Mouse (Mus musculus) left cerebral cortex, adult 2 months (tissue): ENCODE data around the gene Gm9789. TPM values are rescaled to one million over a fixed set of nuclear protein-coding genes. Genes with fewer than 3 reads are reported as not detected.
"Not testable (repeated sequence)": the region's sequence is repeated elsewhere in the genome, so short reads cannot be mapped to it uniquely, and the experiment has no call there.

Source experiments
- DNase-seq, 2 experiments: peaks; one replicate each; pipeline ENCODE4 v3.0.0; 2021 to 2022; ENCODE audit warnings: low spot score in 2 of 2, mixed read lengths in 1 of 2; ENCODE audit errors: extremely low spot score in 1 of 2
- H3K27ac ChIP-seq: fragments of 200-600 bp; 2 replicates; pipeline ENCODE4 v1.8.1; 2022
- H3K4me3 ChIP-seq: fragments of 200-600 bp; 2 replicates; pipeline ENCODE4 v1.8.1; 2022
- CTCF ChIP-seq: fragments of 200-600 bp; IDR thresholded peaks from 2 replicates; pipeline ENCODE4 v1.8.1; 2022; ENCODE audit warnings: antibody characterized with exemption, mild to moderate bottlenecking, moderate library complexity
- intact Hi-C: fragments of 180-260 bp; cut with DNase I; formaldehyde crosslinking; loops from one replicate; pipeline ENCODE4 v1.15.1; 2025
- long read RNA-seq, 2 experiments: library from polyadenylated mRNA; stranded (forward); transcript quantifications; one replicate each; pipeline ENCODE4 v2.0.0; 2021; ENCODE audit warnings: borderline mapping rate in 2 of 2
- total RNA-seq, 2 experiments: library from RNA; stranded (reverse); gene quantifications; 2 replicates each; pipeline ENCODE4 v1.2.3; 2021

The Gm9789 gene
- not detected for total RNA-seq
- long read RNA-seq, experiment 1 = 0 reads
- long read RNA-seq, experiment 2 = 0 reads

DNA sequence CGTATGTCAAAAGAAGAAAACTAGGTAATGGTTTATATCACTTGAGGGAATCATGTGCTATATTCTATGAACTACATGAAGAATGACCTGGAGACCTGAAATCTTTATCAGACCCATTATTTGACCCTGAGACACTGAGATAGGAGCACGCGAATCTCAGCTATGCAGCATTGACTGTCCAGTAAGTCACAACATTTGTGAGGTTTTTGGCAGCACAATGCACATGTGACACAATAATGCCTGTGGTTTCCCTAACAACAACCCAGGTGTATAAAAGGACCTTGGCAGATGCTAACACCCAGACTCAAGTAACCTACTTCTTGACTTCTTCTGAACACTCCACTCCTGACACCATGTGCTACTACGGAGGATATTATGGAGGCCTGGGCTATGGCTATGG, at the start of gene Gm9789:
Gene Gm9789, plus strand, starts transcription at position 301 of the 400 bp plus-strand sequence.
- Histone ChIP-seq H3K4me3 (no peak within 1 kb of the TSS), H3K27ac (no peak within 1 kb of the TSS)
- intact Hi-C loops = no loop called here
- no peak for TF ChIP-seq CTCF
- DNase-seq = no peak

DNA sequence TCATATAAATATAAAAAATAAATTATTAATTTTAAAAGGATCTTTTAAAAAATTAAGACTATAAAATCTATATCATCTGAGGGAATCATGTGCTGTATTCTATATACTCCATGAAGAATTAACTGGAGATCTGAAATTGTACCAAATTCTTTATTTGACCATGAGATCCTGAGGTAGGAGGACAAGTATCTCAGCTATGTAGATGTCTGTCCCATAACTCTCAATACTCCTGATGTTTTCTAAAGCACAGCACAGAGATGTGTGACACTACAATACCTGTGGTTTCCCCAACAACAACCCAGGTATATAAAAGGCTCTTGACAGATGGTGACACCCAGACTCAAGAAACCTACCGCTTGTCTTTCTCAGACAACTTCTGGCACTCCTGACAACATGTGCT, 17.2 kb upstream of the Gm9789 start, which contains the start of gene Gm6358:
Gene Gm6358, plus strand, starts transcription at position 301 of the 400 bp plus-strand sequence.
- Histone ChIP-seq H3K4me3 (no peak within 1 kb of the TSS), H3K27ac (no peak within 1 kb of the TSS)
- DNase-seq = no peak
- TF ChIP-seq CTCF = no peak
- intact Hi-C loops = no loop called here

DNA sequence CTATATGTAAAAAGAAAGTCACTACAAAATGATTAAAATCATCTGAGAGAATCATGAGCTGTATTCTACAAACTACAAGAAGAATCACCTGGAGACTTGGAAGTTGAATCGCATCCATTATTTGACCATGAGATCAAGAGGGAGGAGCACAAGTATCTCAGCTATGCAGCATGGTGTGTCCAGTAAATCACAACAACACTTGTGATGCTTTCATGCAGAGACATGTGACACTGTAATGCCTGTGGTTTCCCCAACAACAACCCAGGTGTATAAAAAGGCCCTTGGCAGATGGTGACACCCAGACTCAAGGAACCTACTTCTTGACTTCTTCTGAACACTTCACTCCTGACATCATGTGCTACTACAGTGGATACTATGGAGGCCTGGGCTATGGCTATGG, 7.0 kb upstream of the Gm9789 start, which contains the start of gene Gm10061:
Gene Gm10061, plus strand, starts transcription at position 301 of the 400 bp plus-strand sequence.
- Histone ChIP-seq H3K27ac (no peak within 1 kb of the TSS), H3K4me3 (no peak within 1 kb of the TSS)
- intact Hi-C loops = no loop called here
- TF ChIP-seq CTCF = no peak
- DNase-seq = no peak

DNA sequence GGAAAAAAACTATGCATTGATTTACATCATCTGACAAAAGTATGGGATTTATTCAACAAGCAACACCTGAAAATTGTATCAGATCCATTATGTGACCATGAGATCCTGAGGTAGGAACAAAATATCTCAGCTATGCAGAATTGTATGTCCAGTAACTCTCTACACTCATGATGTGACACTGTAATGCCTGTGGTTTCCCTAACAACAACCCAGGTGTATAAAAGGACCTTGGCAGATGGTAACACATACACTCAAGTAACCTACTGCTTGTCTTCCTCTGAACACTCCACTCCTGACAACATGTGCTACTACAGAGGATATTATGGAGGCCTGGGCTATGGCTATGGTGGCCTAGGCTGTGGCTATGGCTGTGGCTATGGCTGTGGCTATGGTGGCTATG, 11.4 kb downstream of the Gm9789 start, which contains the start of gene Gm7735:
Gene Gm7735, plus strand, starts transcription at position 301 of the 400 bp plus-strand sequence.
- H3K27ac ChIP-seq, intact Hi-C loops, DNase-seq, H3K4me3 ChIP-seq: not testable (repeated sequence)

DNA sequence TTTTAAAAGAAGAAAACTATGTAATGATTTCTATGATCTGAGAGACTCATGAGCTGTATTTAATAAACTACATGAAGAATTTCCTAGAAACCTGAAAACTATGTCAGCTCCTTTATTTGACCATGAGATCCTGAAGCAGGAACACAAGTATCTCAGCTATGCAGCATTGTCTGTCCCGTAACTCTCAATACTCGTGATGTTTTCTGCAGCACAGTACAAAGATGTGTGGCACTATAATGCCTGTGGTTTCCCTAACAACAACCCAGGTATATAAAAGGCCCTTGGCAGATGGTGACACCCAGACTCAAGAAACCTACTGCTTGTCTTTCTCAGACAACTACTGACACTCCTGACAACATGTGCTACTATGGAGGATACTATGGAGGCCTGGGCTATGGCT, 16.7 kb downstream of the Gm9789 start, which contains the start of gene 1110057P08Rik:
Gene 1110057P08Rik, plus strand, starts transcription at position 301 of the 400 bp plus-strand sequence.
- H3K4me3 ChIP-seq = no peak within 1 kb of the TSS
- intact Hi-C loops = no loop called here
- no peak for TF ChIP-seq CTCF

DNA sequence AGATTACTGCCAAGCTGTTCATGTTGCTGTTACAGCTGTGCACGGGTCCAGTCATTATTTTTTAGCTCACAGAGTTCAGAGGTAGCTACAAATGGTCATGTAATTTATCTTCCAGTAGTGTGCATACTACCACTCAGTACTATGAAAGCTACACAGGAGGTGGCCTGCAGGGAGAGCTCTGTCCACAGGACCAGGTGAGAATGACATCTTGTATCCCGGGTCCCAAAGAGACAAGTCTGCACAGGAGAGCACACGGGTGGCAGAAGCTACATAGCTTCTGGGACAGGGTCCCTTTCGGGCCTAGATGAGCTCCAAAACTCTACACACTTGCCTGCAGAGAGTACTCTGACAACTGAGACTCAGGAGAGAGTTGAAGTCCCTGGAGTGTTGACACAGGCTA, 30.9 kb downstream of the Gm9789 start:
- no peak overlapping the region for H3K27ac ChIP-seq
- H3K4me3 ChIP-seq = no peak overlapping the region
- DNase-seq = no peak
- intact Hi-C loops = no loop called here
- no peak for TF ChIP-seq CTCF

More for the DNA sequence above, 16.7 kb downstream of the Gm9789 start, which contains the start of gene 1110057P08Rik:
- H3K27ac ChIP-seq = no peak within 1 kb of the TSS
- DNase-seq = no peak

DNA sequence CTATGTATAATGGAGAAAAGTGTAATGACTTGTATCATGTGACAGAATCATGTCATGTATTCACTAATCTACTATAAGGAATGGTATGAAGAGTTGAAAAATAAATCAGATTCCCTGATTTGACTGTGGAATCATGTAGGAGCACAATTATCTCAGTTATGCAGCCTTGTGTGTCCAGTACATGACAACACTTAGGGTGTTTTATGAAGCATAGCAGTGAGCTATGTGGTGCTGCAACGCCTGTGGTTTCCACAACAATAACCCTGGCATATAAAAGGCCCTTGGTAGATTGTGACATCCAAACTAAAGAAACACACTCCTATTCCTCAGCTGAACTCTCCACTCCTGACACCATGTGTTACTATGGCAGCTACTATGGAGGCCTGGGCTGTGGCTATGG, 47.8 kb downstream of the Gm9789 start, which contains the start of gene Krtap20-2:
Gene Krtap20-2, plus strand, starts transcription at position 301 of the 400 bp plus-strand sequence.
- no peak within 1 kb of the TSS for H3K4me3 ChIP-seq
- DNase-seq = no peak
- H3K27ac ChIP-seq = no peak within 1 kb of the TSS
- no peak for TF ChIP-seq CTCF
- intact Hi-C loops = no loop called here

Other genes starting within 250 kb of the Gm9789 start
- gene Krtap19-9b, start 225.7 kb upstream of the Gm9789 start, total RNA-seq = not detected
- gene Krtap16-3, start 195.1 kb upstream of the Gm9789 start, total RNA-seq = not detected
- gene Krtap22-2, start 147.2 kb upstream of the Gm9789 start, total RNA-seq = not detected
- not detected for gene Gm10229, start 142.7 kb upstream of the Gm9789 start, total RNA-seq
- gene Krtap6-1, start 126.3 kb upstream of the Gm9789 start, total RNA-seq = not detected
- not detected for gene Gm10228, start 116.5 kb upstream of the Gm9789 start, total RNA-seq
- not detected for gene Krtap6-5, start 110.1 kb upstream of the Gm9789 start, total RNA-seq
- gene 1110025L11Rik, start 94.0 kb upstream of the Gm9789 start, total RNA-seq = not detected
- gene Krtap6-3, start 73.9 kb upstream of the Gm9789 start, total RNA-seq = not detected
- gene Gm6358, start 17.1 kb upstream of the Gm9789 start, total RNA-seq = not detected
- gene Gm10061, start 6.9 kb upstream of the Gm9789 start, total RNA-seq = not detected
- gene Gm7735, start 11.5 kb downstream of the Gm9789 start, total RNA-seq = not detected
- not detected for gene 1110057P08Rik, start 16.8 kb downstream of the Gm9789 start, total RNA-seq
- gene Krtap20-2, start 47.9 kb downstream of the Gm9789 start, total RNA-seq = not detected
- not detected for gene Krtap21-1, start 245.9 kb downstream of the Gm9789 start, total RNA-seq